Mouse (Mus musculus) R1 (cell line): ENCODE results near the gene Ccdc62.

Experiments
- DNase-seq: peaks from one replicate; pipeline ENCODE4 v3.0.0-alpha.2; 2018; ENCODE audit warnings: low read depth, low spot score

Ccdc62 gene

GRCm38 (mm10) chr5:124003375-124003774, 72.9 kb downstream of the Ccdc62 start:
- no peak for DNase-seq

GRCm38 (mm10) chr5:124004356-124005150, 74.1 kb downstream of the Ccdc62 start:
- DNase-seq = no peak

GRCm38 (mm10) chr5:124005151-124005500, 74.6 kb downstream of the Ccdc62 start:
- no peak for DNase-seq

- no peak for DNase-seq
Measured at GRCm38 (mm10) chr5:124005591-124005990, 75.1 kb downstream of the Ccdc62 start.

- DNase-seq = peak; percentile 53
Measured at GRCm38 (mm10) chr5:124006082-124006873, 75.8 kb downstream of the Ccdc62 start.

GRCm38 (mm10) chr5:124006891-124007491, 76.5 kb downstream of the Ccdc62 start:
- no peak for DNase-seq

- no peak for DNase-seq
Measured at GRCm38 (mm10) chr5:124010077-124010476, 79.6 kb downstream of the Ccdc62 start.

- no peak for DNase-seq
Measured at GRCm38 (mm10) chr5:124010910-124011655, 80.6 kb downstream of the Ccdc62 start.

GRCm38 (mm10) chr5:124011927-124012326, 81.4 kb downstream of the Ccdc62 start:
- no peak for DNase-seq

- DNase-seq = no peak
Measured at GRCm38 (mm10) chr5:124012885-124013284, 82.4 kb downstream of the Ccdc62 start.

GRCm38 (mm10) chr5:124013747-124014146, 83.3 kb downstream of the Ccdc62 start:
- no peak for DNase-seq

- DNase-seq = no peak
Measured at GRCm38 (mm10) chr5:124014180-124014579, 83.7 kb downstream of the Ccdc62 start.

- no peak for DNase-seq
Measured at GRCm38 (mm10) chr5:124014791-124015251, 84.3 kb downstream of the Ccdc62 start.

- DNase-seq = no peak
Measured at GRCm38 (mm10) chr5:124015727-124016126, 85.2 kb downstream of the Ccdc62 start.

GRCm38 (mm10) chr5:124016291-124016821, 85.9 kb downstream of the Ccdc62 start:
- DNase-seq = no peak

GRCm38 (mm10) chr5:124017941-124018340, 87.5 kb downstream of the Ccdc62 start:
- DNase-seq = no peak

GRCm38 (mm10) chr5:124018651-124019050, 88.2 kb downstream of the Ccdc62 start:
- no peak for DNase-seq
